Mouse (Mus musculus) embryonic fibroblast, embryonic 13.5 days (primary cell): ENCODE results near the gene Serping1.

Experiments
- CTCF ChIP-seq: IDR thresholded peaks from 2 replicates; pipeline ENCODE4 v1.5.1; 2011; ENCODE audit warnings: mild to moderate bottlenecking, control low read depth, low read length, moderate library complexity, borderline replicate concordance; ENCODE audit not compliant: insufficient read depth
- POLR2A ChIP-seq: IDR thresholded peaks from 2 replicates; pipeline ENCODE4 v1.6.1; 2011; ENCODE audit warnings: low read depth, mild to moderate bottlenecking, control low read depth, low read length, moderate library complexity

GRCm38 (mm10) chr2:84721182-84721581 lies 54.1 kb downstream of the Serping1 start:
- TF ChIP-seq POLR2A = no peak
- TF ChIP-seq CTCF = no peak
